Mouse (Mus musculus) frontal cortex, postnatal 36 days (tissue): ENCODE measurements around the gene Dock11.
A peak's percentile ranks its signal among the peaks of the same experiment; 100 is the strongest.

ENCODE experiments used
- DNase-seq, 2 experiments: peaks; one replicate each; pipeline ENCODE4 v3.0.0; 2022; ENCODE audit warnings: low spot score in 2 of 2

Gene Dock11

GRCm38 (mm10) chrX:35950135-35950534 lies 61.5 kb downstream of the Dock11 start:
- no peak for DNase-seq

GRCm38 (mm10) chrX:35951945-35952344 lies 63.3 kb downstream of the Dock11 start:
- DNase-seq = no peak

- DNase-seq = no peak
Observed at GRCm38 (mm10) chrX:35952521-35953095, 64.0 kb downstream of the Dock11 start.

- no peak for DNase-seq
Observed at GRCm38 (mm10) chrX:35956236-35956635, 67.6 kb downstream of the Dock11 start.

- DNase-seq = no peak
Observed at GRCm38 (mm10) chrX:35963087-35963486, 74.5 kb downstream of the Dock11 start.

- no peak for DNase-seq
Observed at GRCm38 (mm10) chrX:35969276-35969675, 80.6 kb downstream of the Dock11 start.

GRCm38 (mm10) chrX:35976657-35977056 lies 88.0 kb downstream of the Dock11 start:
- no peak for DNase-seq

- no peak for DNase-seq
Observed at GRCm38 (mm10) chrX:35987981-35988380, 99.3 kb downstream of the Dock11 start.

- DNase-seq = no peak
Observed at GRCm38 (mm10) chrX:35990508-35991095, 102.0 kb downstream of the Dock11 start.

GRCm38 (mm10) chrX:35994226-35994625 lies 105.6 kb downstream of the Dock11 start:
- DNase-seq = no peak

GRCm38 (mm10) chrX:35997004-35997403 lies 108.4 kb downstream of the Dock11 start:
- peak in 1 of 2 experiments; percentile 30 for DNase-seq

- no peak for DNase-seq
Observed at GRCm38 (mm10) chrX:35997793-35998419, 109.3 kb downstream of the Dock11 start.

GRCm38 (mm10) chrX:36025651-36026050 lies 137.0 kb downstream of the Dock11 start:
- no peak for DNase-seq

- no peak for DNase-seq
Observed at GRCm38 (mm10) chrX:36031113-36031512, 142.5 kb downstream of the Dock11 start.

GRCm38 (mm10) chrX:36034045-36034444 lies 145.4 kb downstream of the Dock11 start:
- no peak for DNase-seq

- DNase-seq = no peak
Observed at GRCm38 (mm10) chrX:36045731-36046130, 157.1 kb downstream of the Dock11 start.

- peak in 1 of 2 experiments; percentile 37 for DNase-seq
Observed at GRCm38 (mm10) chrX:36047451-36047850, 158.8 kb downstream of the Dock11 start.

- DNase-seq = no peak
Observed at GRCm38 (mm10) chrX:36050312-36050711, 161.7 kb downstream of the Dock11 start.

GRCm38 (mm10) chrX:36073997-36074396 lies 185.4 kb downstream of the Dock11 start:
- no peak for DNase-seq

GRCm38 (mm10) chrX:36077164-36077563 lies 188.5 kb downstream of the Dock11 start:
- no peak for DNase-seq

- no peak for DNase-seq
Observed at GRCm38 (mm10) chrX:36082917-36083316, 194.3 kb downstream of the Dock11 start.

GRCm38 (mm10) chrX:36088464-36089256 lies 200.0 kb downstream of the Dock11 start:
- no peak for DNase-seq
